Mouse (Mus musculus) liver, adult 2 months (tissue): ENCODE results near the gene Wipf3.

Source experiments
- CTCF ChIP-seq: fragments of 200-500 bp; IDR thresholded peaks from 2 replicates; pipeline ENCODE4 v1.5.1; 2011; ENCODE audit warnings: low read depth, low read length, control low read depth
- POLR2A ChIP-seq: fragments of 200-500 bp; IDR thresholded peaks from 2 replicates; pipeline ENCODE4 v1.6.1; 2011; ENCODE audit warnings: low read length, control low read depth; ENCODE audit not compliant: insufficient read depth; ENCODE audit errors: extremely low read depth

DNA sequence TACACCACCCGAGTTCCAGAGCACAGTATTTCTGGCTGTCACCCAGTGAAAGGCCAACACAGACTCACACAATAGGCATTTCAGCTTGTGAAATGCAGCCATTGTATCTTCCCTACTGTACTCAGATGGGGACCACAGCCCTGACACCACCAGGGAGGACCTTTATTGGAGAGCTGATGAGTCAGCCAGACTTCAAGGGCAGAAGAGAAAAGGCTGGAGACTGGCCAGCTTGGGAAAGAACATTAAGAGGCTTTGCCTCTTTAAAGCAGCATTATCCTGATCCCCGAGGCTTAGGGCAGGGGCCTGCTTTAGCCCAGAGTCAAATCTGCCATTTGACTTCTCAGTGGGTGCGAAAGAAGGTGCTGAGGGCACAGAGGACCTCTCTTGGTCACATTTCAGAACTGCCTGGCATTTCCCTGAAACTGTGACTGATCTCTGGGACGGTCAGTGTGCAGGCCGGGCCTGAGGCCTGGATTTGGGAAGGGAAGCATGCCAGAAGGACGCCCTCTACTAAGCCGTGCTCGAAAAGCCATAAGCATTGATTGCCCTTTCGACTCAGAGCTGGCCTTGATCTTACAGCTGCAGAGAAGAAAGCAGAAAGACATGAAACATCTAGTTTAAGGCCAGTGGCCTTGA is 111.0 kb downstream of the Wipf3 start:
- TF ChIP-seq POLR2A = no peak
- no peak for TF ChIP-seq CTCF
